Mouse (Mus musculus): Measurements from ENCODE around the gene Mgat4a.

The Mgat4a gene

GRCm38 (mm10) chr1:37464878-37465452, 75.9 kb downstream of the Mgat4a start:
- peak; percentile 7 for DNase-seq (ENCODE audit: low read depth)

GRCm38 (mm10) chr1:37457546-37457945, 83.3 kb downstream of the Mgat4a start:
- no peak for DNase-seq (ENCODE audit: low read depth)

GRCm38 (mm10) chr1:37451270-37451669, 89.5 kb downstream of the Mgat4a start:
- no peak for DNase-seq (ENCODE audit: low read depth)

GRCm38 (mm10) chr1:37448361-37449095, 92.3 kb downstream of the Mgat4a start:
- peak; percentile 54 for DNase-seq (ENCODE audit: low read depth)

- DNase-seq (ENCODE audit: low read depth) = no peak
These were observed 97.7 kb downstream of the Mgat4a start for GRCm38 (mm10) chr1:37442848-37443835.

- DNase-seq (ENCODE audit: low read depth) = no peak
These were observed 104.4 kb downstream of the Mgat4a start for GRCm38 (mm10) chr1:37436419-37436818.

GRCm38 (mm10) chr1:37430297-37430840, 110.4 kb downstream of the Mgat4a start:
- no peak for DNase-seq (ENCODE audit: low read depth)

- DNase-seq (ENCODE audit: low read depth) = peak; percentile 97
These were observed 111.2 kb downstream of the Mgat4a start, which contains the start of the genes Coa5 and Unc50 for GRCm38 (mm10) chr1:37429366-37430296. Gene Coa5 (minus strand): TSS chr1:37430103. Gene Unc50 (plus strand): TSS chr1:37430139.

GRCm38 (mm10) chr1:37428911-37429310, 111.9 kb downstream of the Mgat4a start:
- DNase-seq (ENCODE audit: low read depth) = no peak

- DNase-seq (ENCODE audit: low read depth) = no peak
These were observed 113.5 kb downstream of the Mgat4a start for GRCm38 (mm10) chr1:37427144-37427875.

GRCm38 (mm10) chr1:37419420-37419819, 121.4 kb downstream of the Mgat4a start:
- peak; percentile 54 for DNase-seq (ENCODE audit: low read depth)

- no peak for DNase-seq (ENCODE audit: low read depth)
These were observed 125.4 kb downstream of the Mgat4a start for GRCm38 (mm10) chr1:37415394-37415793.

- DNase-seq (ENCODE audit: low read depth) = no peak
These were observed 131.2 kb downstream of the Mgat4a start for GRCm38 (mm10) chr1:37409647-37410046.

- no peak for DNase-seq (ENCODE audit: low read depth)
These were observed 132.1 kb downstream of the Mgat4a start for GRCm38 (mm10) chr1:37408678-37409077.

GRCm38 (mm10) chr1:37408059-37408458, 132.8 kb downstream of the Mgat4a start:
- no peak for DNase-seq (ENCODE audit: low read depth)

- DNase-seq (ENCODE audit: low read depth) = no peak
These were observed 133.6 kb downstream of the Mgat4a start for GRCm38 (mm10) chr1:37407228-37407627.

GRCm38 (mm10) chr1:37405137-37405536, 135.7 kb downstream of the Mgat4a start:
- no peak for DNase-seq (ENCODE audit: low read depth)

- DNase-seq (ENCODE audit: low read depth) = peak; percentile 82
These were observed 139.1 kb downstream of the Mgat4a start for GRCm38 (mm10) chr1:37401687-37402086.

GRCm38 (mm10) chr1:37399734-37400133, 141.1 kb downstream of the Mgat4a start:
- no peak for DNase-seq (ENCODE audit: low read depth)

- no peak for DNase-seq (ENCODE audit: low read depth)
These were observed 141.9 kb downstream of the Mgat4a start for GRCm38 (mm10) chr1:37398961-37399360.

Data from NIH3T3 (cell line).